Mouse (Mus musculus): Measurements from ENCODE around the gene Lce3e. TPM values are rescaled to one million over a fixed set of nuclear protein-coding genes. Genes with fewer than 3 reads are reported as not detected.

Lce3e gene
- total RNA-seq, 1 experiment = not detected

DNA sequence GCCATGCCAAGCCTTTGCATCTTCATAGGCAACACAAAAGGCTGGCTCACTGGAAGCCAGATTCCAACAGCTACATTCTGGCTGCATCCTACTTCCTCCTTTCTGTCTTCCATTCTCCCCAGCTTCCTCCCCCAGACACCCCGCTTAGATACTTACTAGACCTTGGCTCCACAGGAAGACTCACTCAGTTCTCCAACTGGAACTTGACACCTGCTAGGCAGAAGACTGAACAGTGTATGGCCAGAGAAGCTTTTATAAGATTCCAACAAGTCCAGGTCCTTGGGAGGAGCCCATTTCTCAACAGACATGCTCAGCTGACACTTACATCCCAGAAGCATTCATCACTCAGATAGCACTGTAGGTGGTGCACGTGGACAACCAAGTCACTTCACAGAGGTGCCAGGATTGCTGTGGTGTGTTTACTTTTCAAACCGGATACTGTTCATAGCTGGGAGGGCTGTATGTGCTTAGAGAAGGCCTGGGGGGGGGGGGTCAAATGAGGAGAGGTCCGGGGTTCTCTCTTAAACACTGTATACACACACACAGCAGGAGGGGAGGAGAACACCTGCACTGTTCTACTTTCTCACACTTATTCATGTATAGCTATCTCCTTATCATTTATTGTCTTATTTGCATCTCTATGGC lies 48.7 kb downstream of the Lce3e start, which contains the start of gene Crct1:
TSS of gene Crct1 (minus strand) at position 228 of the 645 bp plus-strand sequence.
- H3K9ac ChIP-seq (ENCODE audit: insufficient read depth, low read depth, low read length, poor library complexity, severe bottlenecking) = 0 out of 2 replicates have a peak within 1 kb of the TSS, but pooled peaks have one; percentile 12
- in situ Hi-C loops (cut with MboI; ENCODE audit: low sequenced_read_pairs in 2 of 2, unreplicated experiment in 2 of 2) = no loop called here
- DNase-seq (ENCODE audit: low read depth, low spot score) = no peak
- H3K27ac ChIP-seq (ENCODE audit: insufficient read depth, low read depth, low read length, poor library complexity, severe bottlenecking) = no peak within 1 kb of the TSS; the same call in 1 of the 2 replicates
- no peaks in the 10 kb centered on the region for H3K9me3 ChIP-seq (ENCODE audit: control insufficient read depth, insufficient read depth, low read depth, low read length)
- peaks cover 0 to 6% of the 10 kb centered on the region in 2 experiments; a peak in 2 of 4 replicates for H3K4me1 ChIP-seq (ENCODE audit: control insufficient read depth in 2 of 2, insufficient read depth in 2 of 2, low read length in 2 of 2, poor library complexity in 1 of 2)
- TF ChIP-seq HCFC1 (IDR thresholded peaks at IDR 0.05; ENCODE audit: borderline replicate concordance, insufficient read depth, low read length) (no peak), ZNF384 (IDR thresholded peaks at IDR 0.05; ENCODE audit: low read depth, low read length) (no peak), CHD2 (IDR thresholded peaks at IDR 0.05; ENCODE audit: low read depth, low read length) (no peak), MAFK (IDR thresholded peaks at IDR 0.05; ENCODE audit: insufficient read depth, low read depth, low read length) (no peak), ZC3H11A (IDR thresholded peaks at IDR 0.05; ENCODE audit: borderline replicate concordance, low read depth, low read length) (no peak)
- no peaks in the 10 kb centered on the region for H3K36me3 ChIP-seq (ENCODE audit: control insufficient read depth, insufficient read depth, low read length, poor library complexity, severe bottlenecking)
- peak within 1 kb of the TSS; percentile 45 to 53 for H3K4me3 ChIP-seq (ENCODE audit: insufficient read depth in 1 of 2, low read depth in 1 of 2, low read length in 2 of 2, poor library complexity in 1 of 2, severe bottlenecking in 1 of 2)

Other genes starting within 250 kb of the Lce3e start
- not detected in 2 replicates for gene Lce1f, start 246.7 kb upstream of the Lce3e start, total RNA-seq (2012; rRNA removed)
- gene Gm38119, start 228.0 kb upstream of the Lce3e start, total RNA-seq (2012; rRNA removed) = not detected in 2 replicates
- gene Lce1g, start 214.7 kb upstream of the Lce3e start, total RNA-seq (2012; rRNA removed) = not detected in 2 replicates
- gene Lce1h, start 202.0 kb upstream of the Lce3e start, total RNA-seq (2012; rRNA removed) = 4.7 TPM in 1 of 2 replicates, not detected in the other
- not detected in 2 replicates for gene Lce1i, start 188.2 kb upstream of the Lce3e start, total RNA-seq (2012; rRNA removed)
- not detected in 2 replicates for gene Lce1j, start 176.5 kb upstream of the Lce3e start, total RNA-seq (2012; rRNA removed)
- not detected in 2 replicates for gene Lce1k, start 159.2 kb upstream of the Lce3e start, total RNA-seq (2012; rRNA removed)
- not detected in 2 replicates for gene Kprp, start 139.8 kb upstream of the Lce3e start, total RNA-seq (2012; rRNA removed)
- gene Lce1l, start 115.8 kb upstream of the Lce3e start, total RNA-seq (2012; rRNA removed) = not detected in 2 replicates
- not detected in 2 replicates for gene 2310050C09Rik, start 96.8 kb upstream of the Lce3e start, total RNA-seq (2012; rRNA removed)
- not detected in 2 replicates for gene Lce3a, start 40.8 kb upstream of the Lce3e start, total RNA-seq (2012; rRNA removed)
- gene Lce3b, start 34.1 kb upstream of the Lce3e start, total RNA-seq (2012; rRNA removed) = not detected in 2 replicates
- gene Lce3c, start 22.6 kb upstream of the Lce3e start, total RNA-seq (2012; rRNA removed) = not detected in 2 replicates
- gene Lce3d, start 9.7 kb upstream of the Lce3e start, total RNA-seq (2012; rRNA removed) = not detected in 2 replicates
- gene Lce3f, start 25.2 kb downstream of the Lce3e start, total RNA-seq (2012; rRNA removed) = not detected in 2 replicates
- gene Crct1, start 48.6 kb downstream of the Lce3e start, total RNA-seq (2012; rRNA removed) = 1.2 and 6.2 TPM in 2 replicates
- gene Lce1m, start 52.0 kb downstream of the Lce3e start, total RNA-seq (2012; rRNA removed) = not detected in 2 replicates
- gene Gm4858, start 101.8 kb downstream of the Lce3e start, total RNA-seq (2012; rRNA removed) = 0.58 and 1.1 TPM in 2 replicates
- not detected in 2 replicates for gene Crnn, start 177.7 kb downstream of the Lce3e start, total RNA-seq (2012; rRNA removed)
- not detected in 2 replicates for gene Flg2, start 230.2 kb downstream of the Lce3e start, total RNA-seq (2012; rRNA removed)

All from ES-E14 (cell line).